Mouse (Mus musculus): ENCODE data around the gene Stra6l. TPM values are rescaled to one million over a fixed set of nuclear protein-coding genes. Genes with fewer than 3 reads are reported as not detected.

The Stra6l gene
- total RNA-seq, 2 experiments from 2014 or later: not detected

GRCm38 (mm10) chr4:45917091-45917490 lies 68.6 kb downstream of the Stra6l start:
- DNase-seq: no peak

DNA sequence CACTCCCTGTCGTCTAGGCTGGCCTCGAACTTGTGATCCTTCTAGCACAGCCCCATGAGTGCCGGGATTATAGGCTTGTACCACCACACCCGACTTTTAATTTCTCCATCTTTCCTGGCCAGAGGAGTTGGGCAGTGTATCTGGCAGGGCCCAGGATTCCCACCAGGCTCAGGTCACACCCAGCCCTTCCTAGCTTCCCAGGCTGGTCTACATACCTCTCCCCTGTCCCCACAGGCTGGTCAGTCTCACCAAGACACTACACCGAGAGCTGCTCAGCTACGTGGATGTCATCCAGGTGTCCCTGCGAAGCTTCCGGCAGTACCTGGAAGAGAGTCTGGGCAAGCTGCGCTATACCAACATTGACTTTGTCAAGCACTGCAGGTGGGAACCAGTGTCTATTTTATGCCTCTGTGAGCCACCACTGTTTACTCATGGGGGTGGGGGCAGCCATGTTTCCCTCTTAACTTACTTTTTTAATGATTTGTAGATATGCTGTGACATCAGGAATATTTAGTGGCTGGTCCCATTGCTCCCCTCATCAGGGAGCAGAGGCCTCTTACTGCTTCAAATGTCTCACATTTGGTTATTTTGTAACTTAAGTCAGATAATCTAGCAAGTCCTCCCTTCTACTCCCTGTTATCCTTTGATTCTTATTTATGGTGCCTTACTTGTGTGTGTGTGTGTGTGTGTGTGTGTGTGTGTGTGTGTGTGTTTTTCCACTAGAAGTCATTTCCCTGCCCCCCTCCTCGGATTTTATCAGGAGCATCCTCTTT lies 73.4 kb downstream of the Stra6l start:
- DNase-seq: no peak

GRCm38 (mm10) chr4:45924011-45924410 lies 75.5 kb downstream of the Stra6l start:
- no peak for DNase-seq

- DNase-seq: no peak
Observed at GRCm38 (mm10) chr4:45928561-45928960, 80.1 kb downstream of the Stra6l start.

Other genes with a start within 250 kb of the Stra6l start
- under 1 TPM; 0.51 to 0.77 TPM for gene Aldh1b1, start 49.6 kb upstream of the Stra6l start, total RNA-seq (2021)
- gene Igfbpl1, start 21.7 kb upstream of the Stra6l start, total RNA-seq (2021): not detected
- gene Ccdc180, start 41.6 kb downstream of the Stra6l start, total RNA-seq (2021): not detected
- gene Tdrd7, start 116.7 kb downstream of the Stra6l start, total RNA-seq (2021): 1 to 10 TPM; 9.1 to 9.4 TPM
- 100 to 1,000 TPM; 205 to 220 TPM for gene Tmod1, start 190.3 kb downstream of the Stra6l start, total RNA-seq (2021)